ENCODE assay signal across 15 mouse cellular contexts in genomic region chr2:178247274-178247673, GRCm38 (mm10).
A peak's percentile ranks its signal among the peaks of the same experiment; 100 is the strongest.
DNase-seq lines count a peak whose midpoint lies in the region; ATAC-seq and TF ChIP-seq lines count a peak whose summit lies in the region.
"Had no signal": no experiment of that assay in that cellular context is flagged by ENCODE, and none has a peak within 500 bp of the region (broad histone marks: within the 10 kb centered on the region; RNA-seq: fewer than 3 reads in every experiment).

No protein-coding gene starts in this region.

- no peak overlapping the region for H3K27ac ChIP-seq in cerebellum, adult 2 months (ENCODE audit: insufficient read depth, low read length)
- H3K27ac ChIP-seq in kidney, postnatal 0 days, result no peak overlapping the region
- H3K27ac ChIP-seq: embryonic facial prominence, embryonic 10.5 days; forebrain, embryonic 10.5 days; hindbrain, embryonic 13.5 days; limb, embryonic 10.5 days had no signal

- no peaks in the 10 kb centered on the region for H3K9me3 ChIP-seq in kidney, postnatal 0 days (replicated peaks; ENCODE audit: low read length)
- H3K9me3 ChIP-seq: embryonic facial prominence, embryonic 10.5 days; forebrain, embryonic 10.5 days; hindbrain, embryonic 13.5 days; limb, embryonic 10.5 days; megakaryocyte, embryonic 14.5 days had no signal

- TF ChIP-seq POLR2A in cerebellum, adult 2 months (IDR thresholded peaks at IDR 0.05; ENCODE audit: borderline replicate concordance, insufficient read depth, low read length), result no peak

- H3K4me1 ChIP-seq in cerebellum, adult 2 months (ENCODE audit: control insufficient read depth, insufficient read depth, low read length), result peaks cover 59% of the 10 kb centered on the region
- no peaks in the 10 kb centered on the region for H3K4me1 ChIP-seq in kidney, postnatal 0 days (replicated peaks; ENCODE audit: insufficient read depth, low read length)
- H3K4me1 ChIP-seq: forebrain, embryonic 10.5 days had no signal

- H3K4me3 ChIP-seq in cerebellum, adult 2 months (replicated peaks; ENCODE audit: insufficient read depth, low read depth, low read length), result no peak overlapping the region
- no peak overlapping the region for H3K4me3 ChIP-seq in kidney, postnatal 0 days (replicated peaks; ENCODE audit: low read depth, low read length)
- H3K4me3 ChIP-seq: embryonic facial prominence, embryonic 10.5 days; forebrain, embryonic 10.5 days; hindbrain, embryonic 13.5 days; limb, embryonic 10.5 days; megakaryocyte, embryonic 14.5 days had no signal

- H3K9ac ChIP-seq in kidney, postnatal 0 days (ENCODE audit: low read depth, low read length), result no peak overlapping the region
- H3K9ac ChIP-seq: hindbrain, embryonic 13.5 days had no signal

- H3K36me3 ChIP-seq in kidney, postnatal 0 days (ENCODE audit: insufficient read depth, low read length), result no peaks in the 10 kb centered on the region
- H3K36me3 ChIP-seq: embryonic facial prominence, embryonic 10.5 days; forebrain, embryonic 10.5 days; hindbrain, embryonic 13.5 days; limb, embryonic 10.5 days had no signal

- TF ChIP-seq CTCF in cerebellum, adult 2 months (IDR thresholded peaks at IDR 0.05; ENCODE audit: borderline replicate concordance, insufficient read depth, low read depth, low read length), result peak; percentile 31; the same call in 1 of the 2 replicates
- TF ChIP-seq CTCF in kidney, postnatal 0 days (IDR thresholded peaks at IDR 0.05; ENCODE audit: low read depth), result peak; percentile 38; the same call in 1 of the 2 replicates

- peak; percentile 65 for ATAC-seq in kidney, postnatal 0 days (replicated peaks; ENCODE audit: low FRiP score, low read depth)
- ATAC-seq in CD4-positive, CD25-positive, alpha-beta regulatory T cell, adult 4 months, result no peak

- H3K27me3 ChIP-seq in cerebellum, adult 2 months (ENCODE audit: control insufficient read depth, insufficient read depth, low read length), result no peaks in the 10 kb centered on the region
- H3K27me3 ChIP-seq in kidney, postnatal 0 days (ENCODE audit: insufficient read depth, low read length), result no peaks in the 10 kb centered on the region
- H3K27me3 ChIP-seq: hindbrain, embryonic 13.5 days had no signal

- 85% methylated on average over 8 of the region's 8 CpGs for WGBS in cerebellum, adult 2 months
- WGBS in kidney, postnatal 0 days, result 43% methylated on average over 8 of the region's 8 CpGs

- no peak overlapping the region for H3K4me2 ChIP-seq in kidney, postnatal 0 days (ENCODE audit: low read length)
- H3K4me2 ChIP-seq: hindbrain, embryonic 13.5 days had no signal

- DNase-seq in cerebellum, adult 2 months, result no peak
- DNase-seq in cerebellum, adult 8-10 months, result no peak
- peak; percentile 2 for DNase-seq in kidney, postnatal 0 days (ENCODE audit: low spot score)
- no peak for DNase-seq in kidney, adult 11 months
- peak; percentile 48 for DNase-seq in R1 (ENCODE audit: low read depth, low spot score)
- peak; percentile 28 for DNase-seq in lung, postnatal 25 days (ENCODE audit: low spot score)
- DNase-seq in B cell, adult 2 months, result no peak
- DNase-seq: adrenal gland, postnatal 10 days; thymus, postnatal 4 days had no signal

Comparison
In these comparisons a context has a peak if more than half of its experiments do, and no peak if none do; other contexts are left out.
1. DNase-seq: peak in kidney, postnatal 0 days (single experiment), R1 (single experiment) and lung, postnatal 25 days (single experiment); none in cerebellum, adult 2 months (0 of 2), cerebellum, adult 8-10 months (single experiment), kidney, adult 11 months (single experiment) and B cell, adult 2 months (0 of 2).